Mouse (Mus musculus) megakaryocyte, embryonic 14.5 days (primary cell): ENCODE data around the gene Gm21954.

Source experiments
- FLI1 ChIP-seq: IDR thresholded peaks from 2 replicates; pipeline ENCODE4 v1.6.1; 2012; ENCODE audit warnings: low read length, inconsistent platforms, mixed read lengths
- GATA1 ChIP-seq: IDR thresholded peaks from 3 replicates; pipeline ENCODE4 v1.6.1; 2012; ENCODE audit warnings: mixed read lengths, low read length, inconsistent platforms, borderline replicate concordance

- TF ChIP-seq GATA1 (no peak), FLI1 (no peak)
These were observed 24.5 kb upstream of the Gm21954 start for GRCm38 (mm10) chr3:55496462-55496941.
